Mouse (Mus musculus) heart, postnatal 25 days (tissue): ENCODE data around the gene Fam219a. TPM values are rescaled to one million over a fixed set of nuclear protein-coding genes. Genes with fewer than 3 reads are reported as not detected.

ENCODE experiments used
- DNase-seq: peaks from one replicate; pipeline ENCODE4 v3.0.0; 2022; ENCODE audit warnings: low spot score
- intact Hi-C: fragments of 180-260 bp; cut with DNase I; formaldehyde crosslinking; loops from one replicate; pipeline ENCODE4 v1.15.1; 2025
- total RNA-seq, 2 experiments: library from RNA; stranded (reverse); gene quantifications; 2 replicates each; pipeline ENCODE4 v1.2.3; 2021

Fam219a gene
- total RNA-seq, 2 experiments from 2014 or later = 12.5 to 14.3 TPM

DNA sequence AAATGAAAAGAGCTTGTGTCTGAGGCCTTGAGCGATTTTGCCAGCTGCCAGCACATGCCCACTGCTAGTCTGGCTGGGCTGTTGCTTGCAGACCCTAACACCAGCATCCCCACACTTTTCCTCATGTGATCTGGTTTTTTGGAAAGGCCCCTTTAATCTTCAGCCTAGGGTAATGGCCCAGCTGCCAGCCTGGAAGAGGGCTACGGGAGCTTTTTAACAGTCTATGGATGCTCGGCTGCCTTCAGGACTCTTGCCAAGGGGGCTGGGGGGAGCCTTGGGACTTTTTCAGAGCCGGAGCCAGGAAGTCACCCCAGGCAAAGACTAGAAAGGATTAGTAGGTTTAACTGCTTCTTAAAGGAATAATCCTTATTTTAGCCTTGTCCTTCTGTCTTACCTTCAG, 56.0 kb downstream of the Fam219a start:
- intact Hi-C loops = no loop called here
- DNase-seq = no peak

GRCm38 (mm10) chr4:41507998-41508397, 61.3 kb downstream of the Fam219a start:
- intact Hi-C loops = loop anchor here (2.0 kb wide), 1 partner anchor 39 kb away; no protein-coding TSS in a partner anchor
- DNase-seq = no peak

DNA sequence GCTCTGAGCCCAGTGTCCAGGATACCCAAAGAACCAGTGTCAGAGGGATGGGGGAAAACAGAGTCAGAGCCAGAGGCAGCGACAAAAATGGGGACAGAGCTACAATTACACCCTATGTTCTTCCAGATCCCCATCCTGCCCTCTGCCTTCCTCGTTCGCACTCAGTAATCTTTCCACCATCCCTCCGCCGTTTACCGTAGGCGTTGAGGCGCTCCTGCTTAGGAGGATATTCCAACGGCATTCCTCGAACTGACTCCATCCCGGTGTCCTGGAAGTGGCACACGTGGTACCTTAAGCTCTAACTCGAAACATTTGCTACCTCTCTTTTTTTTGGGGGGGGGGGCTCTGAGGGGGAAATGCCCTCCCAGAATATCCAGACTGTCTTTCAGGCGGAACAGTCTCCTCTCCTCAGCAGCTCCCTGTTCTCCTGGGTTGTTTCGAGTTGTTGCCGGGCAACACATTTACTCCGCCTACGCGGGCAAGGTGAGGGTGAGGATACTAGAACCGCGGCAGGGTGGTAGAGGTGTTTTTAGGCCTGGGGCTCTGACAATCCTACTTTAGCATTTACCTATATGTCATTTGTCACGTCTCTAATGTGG, 61.9 kb downstream of the Fam219a start:
- intact Hi-C loops = loop anchor here (2.0 kb wide), 1 partner anchor 39 kb away; no protein-coding TSS in a partner anchor
- no peak for DNase-seq

DNA sequence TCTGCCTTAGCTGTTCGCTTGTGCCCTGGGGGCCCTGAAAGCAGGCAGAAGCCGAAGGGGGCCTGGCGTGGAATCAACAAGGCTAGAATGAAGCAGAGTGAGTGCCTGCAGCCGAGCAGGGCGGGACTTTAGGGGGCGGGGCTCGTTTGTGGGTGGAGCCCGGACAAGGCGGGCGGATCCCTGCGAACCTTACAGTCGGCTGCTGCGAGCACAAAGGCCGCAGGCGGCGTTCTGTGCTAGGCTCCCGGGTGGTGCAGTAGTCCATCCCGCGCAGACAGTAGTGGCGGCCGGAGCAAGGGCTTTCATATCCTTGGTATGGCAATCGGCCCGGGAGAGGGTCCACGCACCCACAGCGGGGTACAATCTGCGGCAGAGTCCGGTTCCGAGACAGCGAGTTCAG, 62.4 kb downstream of the Fam219a start:
- peak; percentile 75 for DNase-seq
- intact Hi-C loops = loop anchor here (2.0 kb wide), 1 partner anchor 38 kb away; no protein-coding TSS in a partner anchor

DNA sequence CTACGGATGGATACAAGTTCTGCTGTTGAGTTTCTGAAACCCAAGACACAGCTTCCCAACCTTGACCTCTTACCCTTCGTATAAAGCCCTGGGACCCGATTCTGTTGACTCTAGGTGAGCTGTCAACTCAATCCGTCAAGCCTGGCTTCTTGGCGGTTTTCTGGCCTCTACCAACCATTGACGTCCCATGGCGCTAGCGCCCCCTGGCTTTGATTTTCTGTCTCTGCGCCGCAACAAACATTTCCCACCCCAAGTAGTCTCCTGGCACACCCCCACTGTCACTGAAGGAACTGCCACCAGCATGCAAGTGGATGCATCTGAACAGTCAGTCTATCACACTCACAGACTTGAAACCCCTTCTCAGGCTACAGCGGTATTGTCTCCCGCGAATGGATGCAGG, 63.2 kb downstream of the Fam219a start:
- intact Hi-C loops = loop anchor here (2.0 kb wide), 1 partner anchor 37 kb away; no protein-coding TSS in a partner anchor
- no peak for DNase-seq

- intact Hi-C loops = no loop called here
- DNase-seq = no peak
Measured at GRCm38 (mm10) chr4:41505131-41505551, 64.2 kb downstream of the Fam219a start.

DNA sequence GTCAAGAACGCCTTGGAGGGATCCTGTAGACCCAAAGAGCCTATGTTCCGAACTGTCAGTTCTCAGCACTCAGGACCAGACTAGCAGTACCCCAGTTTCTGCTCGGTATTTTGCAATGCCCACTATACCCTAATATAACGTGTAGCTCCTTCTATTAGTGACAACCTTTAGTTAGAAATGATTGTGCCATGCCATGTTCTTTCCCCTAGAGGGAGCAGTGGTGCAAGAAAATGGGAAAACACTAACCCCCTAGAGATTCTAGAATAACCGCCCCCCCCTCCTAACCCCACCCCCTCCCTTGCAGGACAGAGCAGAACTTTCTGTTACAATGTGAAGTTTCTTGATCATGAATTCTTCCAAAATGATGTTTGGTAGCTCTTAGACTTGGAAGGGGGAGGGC, 65.0 kb downstream of the Fam219a start:
- no peak for DNase-seq
- intact Hi-C loops = no loop called here

GRCm38 (mm10) chr4:41502986-41503412, 66.3 kb downstream of the Fam219a start, which contains the start of gene AI464131:
TSS of gene AI464131 (minus strand) at chr4:41503076.
- peak; percentile 96 for DNase-seq
- intact Hi-C loops = no loop called here

DNA sequence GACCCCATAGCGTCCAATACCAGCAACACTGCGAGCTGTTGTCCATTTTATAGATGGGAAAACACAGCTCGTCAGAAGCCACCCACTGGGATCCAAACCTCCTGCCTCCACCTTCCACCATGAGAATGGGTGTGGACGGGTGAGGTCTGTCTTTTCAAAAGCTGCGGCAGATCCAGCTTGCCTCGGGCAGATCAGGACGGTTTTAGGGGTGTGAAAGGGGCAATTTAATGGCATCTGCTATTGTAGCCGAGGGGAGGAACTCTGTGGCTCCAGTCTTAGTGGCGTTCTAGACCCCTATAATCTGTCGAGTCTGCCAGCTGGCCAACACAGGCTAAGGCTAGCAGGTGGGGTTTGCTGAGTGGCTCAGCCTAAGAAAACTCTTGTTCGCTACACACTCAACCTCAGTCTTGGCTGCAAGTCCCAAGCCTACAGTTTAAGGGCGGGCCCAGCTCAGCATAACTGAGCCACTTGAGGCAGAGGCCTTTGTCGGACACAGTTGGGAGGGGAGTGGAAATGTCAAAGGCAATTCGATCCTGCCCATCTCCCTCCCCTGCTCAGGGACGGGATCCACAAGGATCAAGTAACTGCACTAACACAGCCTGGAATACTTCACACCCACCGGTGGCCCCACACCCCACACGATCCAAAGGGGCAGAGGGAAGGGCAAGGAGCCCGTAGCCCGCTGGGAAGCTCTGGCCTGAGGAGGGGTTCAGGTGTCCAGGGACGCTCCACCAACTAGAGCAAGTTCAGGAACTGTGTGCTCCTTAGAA, 67.0 kb downstream of the Fam219a start:
- DNase-seq = no peak
- intact Hi-C loops = no loop called here

GRCm38 (mm10) chr4:41500787-41501186, 68.6 kb downstream of the Fam219a start:
- intact Hi-C loops = no loop called here
- DNase-seq = no peak

DNA sequence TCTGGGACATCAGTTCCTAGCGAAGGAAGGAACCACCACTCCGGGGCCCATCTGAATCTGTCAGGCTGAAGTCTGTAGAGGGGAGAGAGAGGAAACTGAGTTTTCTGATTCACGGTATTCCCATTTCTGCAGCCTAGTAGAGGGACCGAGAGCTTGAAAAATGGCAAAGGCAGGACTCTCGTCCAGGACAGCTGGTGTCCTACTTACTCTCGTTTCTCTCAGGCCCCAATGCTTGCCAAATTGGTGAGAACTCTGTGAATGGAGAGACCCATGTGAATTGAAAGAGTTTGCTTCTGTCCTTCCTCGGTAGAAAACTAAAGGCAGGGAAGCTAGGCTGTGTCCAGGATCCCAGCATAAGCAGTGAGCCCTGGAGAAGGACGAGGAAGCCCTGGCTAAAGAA, 69.7 kb downstream of the Fam219a start:
- DNase-seq = no peak
- intact Hi-C loops = no loop called here

DNA sequence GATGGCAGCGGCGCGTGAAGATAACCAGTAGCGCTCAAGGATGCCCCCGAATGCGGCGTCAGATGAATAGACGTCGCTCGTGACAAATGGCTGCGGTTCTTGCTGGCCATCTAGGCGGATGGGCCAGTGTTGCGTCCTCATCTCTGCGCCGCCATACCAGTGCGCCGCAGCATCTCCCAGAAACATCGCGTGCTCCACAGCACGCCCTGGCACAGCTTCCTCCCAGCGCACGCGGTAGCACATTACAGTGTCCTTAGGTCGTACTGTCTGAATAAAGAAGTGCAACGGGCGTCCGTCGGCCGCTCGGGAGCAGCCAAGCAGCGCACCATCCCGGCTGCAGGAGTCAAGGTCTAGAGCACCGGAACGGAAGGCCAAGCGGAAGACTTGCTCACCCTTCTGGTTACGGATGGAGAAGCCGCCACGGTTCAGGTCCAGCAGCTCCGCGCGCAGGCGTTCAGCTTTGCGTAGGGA, 70.4 kb downstream of the Fam219a start:
- intact Hi-C loops = no loop called here

DNA sequence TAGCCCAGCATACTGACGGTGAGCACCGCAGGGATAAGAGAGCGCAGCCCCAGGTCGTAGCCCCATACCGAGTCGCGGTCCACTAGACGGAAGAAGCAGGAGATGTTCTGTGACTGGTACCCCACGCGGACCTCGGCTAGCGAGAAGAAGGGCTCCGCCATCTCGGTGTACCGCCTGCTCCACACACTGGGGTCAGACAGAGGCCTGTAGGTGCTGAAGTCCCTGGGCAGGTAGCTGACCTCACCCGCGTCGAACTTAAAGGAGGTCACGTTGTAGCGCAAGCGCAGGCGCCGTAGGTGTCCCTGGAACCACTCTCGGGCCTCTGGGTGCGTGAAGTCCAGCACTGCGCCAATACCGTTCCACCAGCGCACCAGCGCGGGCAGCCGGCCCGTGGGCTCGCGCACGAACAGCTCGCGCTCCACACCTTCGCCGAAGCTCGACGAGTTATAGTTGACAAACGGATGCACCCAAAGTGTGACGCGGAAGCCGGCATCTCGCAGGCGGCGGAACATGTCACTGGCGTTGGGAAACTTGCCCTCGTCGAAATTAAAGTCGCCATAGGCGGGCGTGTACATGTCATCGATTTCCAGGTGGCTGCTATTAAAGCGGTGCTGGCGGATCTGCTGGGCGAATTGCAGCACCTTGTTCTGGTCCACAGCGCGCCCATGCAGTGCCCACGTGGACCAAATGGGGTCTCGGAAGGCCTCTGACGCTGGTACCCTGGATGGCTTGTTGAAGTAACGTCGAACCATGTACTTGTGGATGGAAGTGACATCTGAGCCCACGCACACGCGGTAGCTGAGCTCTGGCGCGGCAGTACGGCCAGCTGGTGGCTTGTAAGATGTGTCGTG, 71.1 kb downstream of the Fam219a start:
- intact Hi-C loops = no loop called here
- DNase-seq = no peak

More for the DNA sequence above, 70.4 kb downstream of the Fam219a start:
- DNase-seq = no peak

DNA sequence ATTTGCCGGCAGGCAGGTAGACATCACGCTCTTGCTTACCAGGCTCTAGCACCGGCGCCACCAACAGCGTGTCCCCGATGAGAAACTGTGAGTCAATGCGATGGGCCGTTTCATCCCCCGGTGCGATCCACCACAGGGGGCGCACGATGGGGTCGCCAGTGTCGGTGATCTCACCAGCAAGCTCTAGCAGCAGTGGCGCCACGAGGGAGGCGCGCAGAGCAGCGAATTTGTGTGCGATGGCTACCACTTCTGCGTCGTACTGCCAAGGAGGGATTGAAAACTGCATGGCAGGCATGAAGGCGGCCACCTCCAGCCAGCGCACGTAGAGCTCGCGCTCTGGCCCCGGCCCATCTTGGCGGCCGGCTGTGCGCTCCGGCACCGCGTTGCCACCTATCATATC, 71.8 kb downstream of the Fam219a start:
- no peak for DNase-seq
- intact Hi-C loops = no loop called here

DNA sequence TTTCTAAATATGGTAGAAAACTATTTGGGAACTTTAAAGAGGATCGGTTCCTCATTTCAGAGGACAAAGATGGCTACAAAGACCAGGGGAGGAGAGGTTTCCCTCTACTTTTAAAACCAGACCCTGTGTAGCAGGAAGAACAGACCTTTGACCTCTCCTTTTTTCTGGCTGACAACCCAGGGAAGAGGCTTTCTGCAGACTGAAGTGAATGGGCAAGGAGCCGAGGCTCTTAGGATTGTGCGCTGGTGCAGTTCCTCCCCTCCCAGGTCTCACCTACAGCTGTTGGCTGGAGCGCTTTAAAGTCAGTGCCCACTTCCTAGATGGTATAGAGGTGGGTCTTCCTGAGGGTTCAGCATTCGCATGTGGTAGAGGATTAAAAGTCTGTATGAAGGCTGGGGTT, 72.3 kb downstream of the Fam219a start:
- no peak for DNase-seq

DNA sequence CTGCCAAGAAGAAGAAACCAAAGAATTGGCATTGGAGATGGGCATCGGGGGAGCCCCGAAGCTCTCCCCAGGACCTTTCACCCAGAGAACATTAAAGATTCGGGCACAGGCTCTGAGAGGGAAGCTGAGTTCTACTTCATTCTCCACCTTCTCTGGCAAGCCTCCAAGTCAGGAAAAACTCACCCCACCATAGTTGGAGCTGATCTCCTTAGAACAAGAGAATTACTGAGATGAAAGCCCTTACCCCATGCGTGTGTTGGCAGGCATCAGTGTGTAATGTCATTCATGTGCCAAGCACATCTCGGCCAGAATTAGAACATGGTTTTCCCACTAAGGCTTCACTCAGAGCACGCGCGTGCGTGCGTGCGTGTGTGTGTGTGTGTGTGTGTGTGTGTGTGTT, 73.5 kb downstream of the Fam219a start:
- no peak for DNase-seq
- intact Hi-C loops = no loop called here

More for the DNA sequence above, 72.3 kb downstream of the Fam219a start:
- intact Hi-C loops = no loop called here

DNA sequence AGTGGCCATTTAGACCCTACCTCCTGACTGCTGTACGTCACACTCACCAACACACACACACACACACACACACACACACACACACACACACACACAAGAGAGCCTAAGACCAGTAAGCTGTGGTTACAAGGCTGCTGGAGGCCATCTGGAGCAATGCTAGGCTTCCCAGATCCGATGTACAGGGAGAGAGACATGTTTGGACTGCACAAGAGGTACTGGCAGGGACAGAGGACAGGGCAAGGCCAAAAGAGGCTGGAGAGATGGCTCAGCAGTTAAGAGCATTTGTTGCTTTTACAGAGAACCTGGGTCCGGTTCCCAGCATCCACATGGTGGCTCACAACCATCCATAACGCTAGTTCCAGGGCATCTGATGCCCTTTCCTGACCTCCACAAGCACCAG, 74.3 kb downstream of the Fam219a start:
- intact Hi-C loops = no loop called here
- DNase-seq = no peak

- no peak for DNase-seq
- intact Hi-C loops = no loop called here
Measured at GRCm38 (mm10) chr4:41494378-41494777, 75.0 kb downstream of the Fam219a start.

- intact Hi-C loops = no loop called here
Measured at GRCm38 (mm10) chr4:41493464-41494116, 75.7 kb downstream of the Fam219a start.

GRCm38 (mm10) chr4:41492951-41493350, 76.4 kb downstream of the Fam219a start:
- intact Hi-C loops = no loop called here
- no peak for DNase-seq

More at GRCm38 (mm10) chr4:41493464-41494116, 75.7 kb downstream of the Fam219a start:
- no peak for DNase-seq
